Mouse (Mus musculus) hindbrain, postnatal 0 days (tissue): ENCODE data around the gene Ret. TPM values are rescaled to one million over a fixed set of nuclear protein-coding genes. Genes with fewer than 3 reads are reported as not detected.

Source experiments
- ATAC-seq: fragments of 200-750 bp; cut with Nextera tagmentation; 2 replicates; pipeline ENCODE4 v1.8.0; 2017; ENCODE audit warnings: mild to moderate bottlenecking, moderate TSS enrichment, moderate library complexity
- DNase-seq: peaks from one replicate; pipeline ENCODE4 v3.0.0-alpha.2; 2015; ENCODE audit warnings: low spot score
- H3K27ac ChIP-seq: fragments of 300-500 bp; sonication (generic); 2 replicates; pipeline ENCODE4 v1.5.1; 2014; ENCODE audit warnings: mild to moderate bottlenecking
- H3K27me3 ChIP-seq: fragments of 300-500 bp; sonication (generic); 2 replicates; pipeline ENCODE4 v1.6.1; 2014; ENCODE audit warnings: low read length, mixed read lengths; ENCODE audit not compliant: insufficient read depth
- H3K36me3 ChIP-seq: fragments of 300-500 bp; sonication (generic); 2 replicates; pipeline ENCODE4 v1.6.1; 2014; ENCODE audit warnings: low read length, mixed read lengths; ENCODE audit not compliant: insufficient read depth
- H3K4me1 ChIP-seq: fragments of 300-500 bp; sonication (generic); 2 replicates; pipeline ENCODE4 v1.6.1; 2014; ENCODE audit warnings: antibody characterized with exemption, low read length, mixed read lengths; ENCODE audit not compliant: insufficient read depth
- H3K4me2 ChIP-seq: fragments of 300-500 bp; sonication (generic); 2 replicates; pipeline ENCODE4 v1.6.1; 2014; ENCODE audit warnings: low read depth, mild to moderate bottlenecking, low read length, moderate library complexity, mixed read lengths
- H3K4me3 ChIP-seq: fragments of 300-500 bp; sonication (generic); 2 replicates; pipeline ENCODE4 v1.5.1; 2014; ENCODE audit warnings: low read length
- H3K9ac ChIP-seq: fragments of 300-500 bp; sonication (generic); replicated peaks from 2 replicates; pipeline ENCODE4 v1.6.1; 2014; ENCODE audit warnings: mild to moderate bottlenecking, low read length, moderate library complexity, mixed read lengths
- H3K9me3 ChIP-seq: fragments of 300-500 bp; sonication (generic); 2 replicates; pipeline ENCODE4 v1.6.1; 2016; ENCODE audit warnings: low read length, mixed read lengths
- CTCF ChIP-seq: IDR thresholded peaks from 2 replicates; pipeline ENCODE4 v1.5.1; 2016; ENCODE audit warnings: antibody characterized with exemption, control low read depth, low read depth
- WGBS: fragments of 180-500 bp; shearing (Covaris S2); extraction: QIAGEN DNeasy Blood & Tissue Kit; methylation state at CpG from one replicate; pipeline ENCODE4 v1.1.7; 2014; 5-methylcytosine and 5-hydroxymethylcytosine counted together
- polyA plus RNA-seq: library from polyadenylated mRNA; unstranded; fragments of >200 nt; fragmentation: Nextera tagmentation; extraction: Ambion mirVana; gene quantifications from 2 replicates; pipeline ENCODE4 v1.2.1, GENCODE M21; 2015
- total RNA-seq: library from RNA; depleted of rRNA; stranded (reverse); fragments of >200 nt; gene quantifications from 2 replicates; pipeline ENCODE4 v1.2.3, GENCODE M21; 2014; rRNA removed

The Ret gene
- total RNA-seq (58.5 and 69.0 TPM in 2 replicates), polyA plus RNA-seq (15.4 and 15.6 TPM in 2 replicates)

- Histone ChIP-seq H3K4me1 (peaks cover 6% of the 10 kb centered on the region; the same call in 1 of the 2 replicates), H3K36me3 (no peaks in the 10 kb centered on the region), H3K4me2 (peak within 1 kb of the TSS; percentile 98), H3K4me3 (peak within 1 kb of the TSS; percentile 76), H3K9ac (peak within 1 kb of the TSS; percentile 63), H3K9me3 (no peaks in the 10 kb centered on the region), H3K27ac (peak within 1 kb of the TSS; percentile 21), H3K27me3 (peaks cover 11% of the 10 kb centered on the region; the same call in 1 of the 2 replicates)
- peak; percentile 49 for DNase-seq
- under 1% methylated on average over 26 of the region's 26 CpGs for WGBS
- no peak for TF ChIP-seq CTCF
- ATAC-seq = 0 out of 2 replicates have a peak, but pooled peaks have one; percentile 13
These were observed at the start of gene Ret for GRCm38 (mm10) chr6:118197440-118197975. Gene Ret (minus strand): TSS chr6:118197718.

- DNase-seq = no peak
- Histone ChIP-seq H3K4me1 (no peaks in the 10 kb centered on the region), H3K9ac (no peak overlapping the region), H3K4me2 (no peak overlapping the region), H3K9me3 (no peaks in the 10 kb centered on the region), H3K4me3 (no peak overlapping the region), H3K27ac (no peak overlapping the region), H3K27me3 (no peaks in the 10 kb centered on the region), H3K36me3 (no peaks in the 10 kb centered on the region)
- no peak for TF ChIP-seq CTCF
- WGBS = 84% methylated on average over 6 of the region's 6 CpGs
- ATAC-seq = no peak
These were observed 49.6 kb upstream of the Ret start for GRCm38 (mm10) chr6:118247161-118247560.

GRCm38 (mm10) chr6:118244106-118244505 is 46.6 kb upstream of the Ret start:
- H3K9me3 ChIP-seq = no peaks in the 10 kb centered on the region
- TF ChIP-seq CTCF = no peak
- WGBS = 69% methylated on average over 7 of the region's 7 CpGs
- no peak for DNase-seq
- no peak overlapping the region for H3K9ac ChIP-seq
- no peaks in the 10 kb centered on the region for H3K4me1 ChIP-seq
- H3K4me2 ChIP-seq = no peak overlapping the region
- H3K27ac ChIP-seq = no peak overlapping the region
- no peak overlapping the region for H3K4me3 ChIP-seq
- H3K27me3 ChIP-seq = no peaks in the 10 kb centered on the region
- H3K36me3 ChIP-seq = no peaks in the 10 kb centered on the region
- no peak for ATAC-seq

GRCm38 (mm10) chr6:118242941-118243340 is 45.4 kb upstream of the Ret start:
- Histone ChIP-seq H3K27ac (no peak overlapping the region), H3K27me3 (no peaks in the 10 kb centered on the region), H3K4me1 (no peaks in the 10 kb centered on the region), H3K4me3 (no peak overlapping the region), H3K4me2 (no peak overlapping the region), H3K9ac (no peak overlapping the region), H3K36me3 (no peaks in the 10 kb centered on the region), H3K9me3 (no peaks in the 10 kb centered on the region)
- WGBS = 85% methylated on average over 5 of the region's 5 CpGs
- ATAC-seq = no peak
- DNase-seq = no peak
- TF ChIP-seq CTCF = no peak

- DNase-seq = peak; percentile 73
- Histone ChIP-seq H3K4me1 (0 out of 2 replicates have a peak, but pooled peaks cover 3% of the 10 kb centered on the region), H3K9ac (no peak overlapping the region), H3K27ac (peak overlapping the region; percentile 20; the same call in 1 of the 2 replicates), H3K36me3 (no peaks in the 10 kb centered on the region), H3K4me2 (no peak overlapping the region), H3K4me3 (no peak overlapping the region), H3K9me3 (no peaks in the 10 kb centered on the region), H3K27me3 (no peaks in the 10 kb centered on the region)
- peak; percentile 89 for ATAC-seq
- WGBS = 14% methylated on average over 3 of the region's 3 CpGs
- no peak for TF ChIP-seq CTCF
These were observed 28.6 kb upstream of the Ret start for GRCm38 (mm10) chr6:118226072-118226471.

GRCm38 (mm10) chr6:118222471-118222870 is 25.0 kb upstream of the Ret start:
- H3K4me2 ChIP-seq = no peak overlapping the region
- no peaks in the 10 kb centered on the region for H3K9me3 ChIP-seq
- DNase-seq = no peak
- ATAC-seq = no peak
- H3K4me1 ChIP-seq = 0 out of 2 replicates have a peak, but pooled peaks cover 3% of the 10 kb centered on the region
- no peaks in the 10 kb centered on the region for H3K27me3 ChIP-seq
- no peak overlapping the region for H3K9ac ChIP-seq
- H3K36me3 ChIP-seq = no peaks in the 10 kb centered on the region
- no peak overlapping the region for H3K4me3 ChIP-seq
- 85% methylated on average over 2 of the region's 2 CpGs for WGBS
- TF ChIP-seq CTCF = no peak
- H3K27ac ChIP-seq = no peak overlapping the region

- WGBS = 87% methylated on average over 9 of the region's 9 CpGs
- no peaks in the 10 kb centered on the region for H3K36me3 ChIP-seq
- ATAC-seq (no peak), DNase-seq (no peak)
- no peaks in the 10 kb centered on the region for H3K9me3 ChIP-seq
- H3K27me3 ChIP-seq = no peaks in the 10 kb centered on the region
- H3K9ac ChIP-seq = no peak overlapping the region
- no peaks in the 10 kb centered on the region for H3K4me1 ChIP-seq
- no peak overlapping the region for H3K4me3 ChIP-seq
- no peak for TF ChIP-seq CTCF
- H3K4me2 ChIP-seq = no peak overlapping the region
- H3K27ac ChIP-seq = no peak overlapping the region
These were observed 18.2 kb upstream of the Ret start for GRCm38 (mm10) chr6:118215676-118216075.
